Mouse (Mus musculus): ENCODE measurements at regions not wholly inside any gene's neighbourhood (a gene's known extent, or its start where the extent isn't known, plus 50 kb on each side); places are given as distances from the start of the nearest gene placed in this dataset.

DNA sequence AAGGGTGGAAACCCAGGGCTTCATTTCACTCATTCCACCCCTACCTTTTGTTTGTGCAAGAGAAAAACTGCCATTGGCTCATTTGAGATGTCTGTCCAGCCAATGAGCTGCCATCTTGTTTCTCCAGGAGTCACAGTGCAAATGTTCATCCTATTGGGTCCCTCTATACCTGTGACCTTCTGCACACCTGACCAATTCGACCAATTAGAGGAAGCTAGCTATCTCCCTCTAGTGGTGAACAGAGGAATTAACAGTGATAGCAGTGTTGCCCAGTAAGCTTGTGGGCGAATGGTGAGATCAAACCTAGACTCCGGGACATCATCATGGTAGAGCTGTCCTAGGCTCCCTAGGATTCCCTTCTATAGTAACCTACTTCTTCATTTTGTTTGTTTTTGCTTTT lies 211.1 kb upstream of the Vstm2b start:
- no peak overlapping the region for H3K4me3 ChIP-seq (ENCODE audit: low read depth, low read length)
- H3K27me3 ChIP-seq (ENCODE audit: control insufficient read depth, insufficient read depth, low read length) = no peaks in the 10 kb centered on the region
- no peaks in the 10 kb centered on the region for H3K9me3 ChIP-seq (replicated peaks; ENCODE audit: control insufficient read depth, low read length)
- H3K4me2 ChIP-seq = no peak overlapping the region
- H3K36me3 ChIP-seq (ENCODE audit: control insufficient read depth, insufficient read depth, low read length) = no peaks in the 10 kb centered on the region
- no peak overlapping the region for H3K9ac ChIP-seq (ENCODE audit: low read depth, low read length)
- no peak overlapping the region for H3K27ac ChIP-seq (ENCODE audit: low read depth, low read length)
- ATAC-seq (replicated peaks; ENCODE audit: insufficient number of reproducible peaks, low FRiP score, low TSS enrichment) = no peak
- H3K4me1 ChIP-seq (ENCODE audit: control insufficient read depth, insufficient read depth, low read length) = no peaks in the 10 kb centered on the region
- WGBS (ENCODE audit: insufficient replicate concordance) = 81% methylated on average over 3 of the region's 3 CpGs

DNA sequence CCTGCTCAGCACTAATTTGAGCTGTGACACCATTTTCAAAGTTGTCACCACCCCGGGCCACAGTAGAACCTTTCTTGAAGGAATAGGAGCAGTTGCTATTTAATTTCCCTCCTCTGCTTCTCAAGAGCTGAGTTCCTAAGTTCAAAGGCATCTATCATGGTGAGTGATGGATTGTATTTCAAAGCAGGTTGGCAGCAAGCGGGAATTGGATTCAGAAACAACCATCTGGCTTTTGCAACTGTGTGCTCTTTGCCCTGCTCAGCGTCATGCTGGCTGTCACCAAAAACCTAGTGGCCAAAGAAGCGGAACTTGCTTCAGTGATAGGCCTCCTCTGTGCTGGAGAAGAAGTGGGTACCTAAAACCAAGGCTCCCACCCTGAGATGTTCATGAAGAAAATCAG lies 209.6 kb upstream of the Vstm2b start:
- WGBS (ENCODE audit: insufficient replicate concordance) = 49% methylated on average over 4 of the region's 4 CpGs
- Histone ChIP-seq H3K4me2 (no peak overlapping the region), H3K4me1 (ENCODE audit: control insufficient read depth, insufficient read depth, low read length) (no peaks in the 10 kb centered on the region), H3K9me3 (replicated peaks; ENCODE audit: control insufficient read depth, low read length) (no peaks in the 10 kb centered on the region), H3K36me3 (ENCODE audit: control insufficient read depth, insufficient read depth, low read length) (no peaks in the 10 kb centered on the region), H3K9ac (ENCODE audit: low read depth, low read length) (no peak overlapping the region), H3K27ac (ENCODE audit: low read depth, low read length) (no peak overlapping the region), H3K27me3 (ENCODE audit: control insufficient read depth, insufficient read depth, low read length) (no peaks in the 10 kb centered on the region), H3K4me3 (ENCODE audit: low read depth, low read length) (no peak overlapping the region)
- no peak for ATAC-seq (replicated peaks; ENCODE audit: insufficient number of reproducible peaks, low FRiP score, low TSS enrichment)

DNA sequence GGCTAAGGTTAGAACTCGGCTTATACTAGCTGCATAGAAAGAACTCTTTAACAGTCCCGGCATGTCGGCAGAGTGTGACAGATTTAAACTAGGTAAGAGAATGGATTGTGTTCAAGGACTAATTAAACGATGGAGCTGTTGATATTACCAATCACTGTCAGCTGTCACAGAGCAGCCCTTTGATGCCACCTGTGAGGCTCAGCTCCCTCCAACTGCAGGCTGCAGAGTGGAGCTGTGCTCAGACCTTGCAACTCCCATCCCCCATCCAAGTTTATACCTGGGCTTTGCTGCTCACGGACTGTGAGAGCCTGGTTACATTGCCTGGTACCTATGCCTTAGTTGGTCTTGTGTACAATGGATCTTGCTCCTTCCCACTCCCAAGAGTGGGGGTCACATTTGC lies 204.4 kb upstream of the Vstm2b start:
- Histone ChIP-seq H3K4me1 (ENCODE audit: control insufficient read depth, insufficient read depth, low read length) (no peaks in the 10 kb centered on the region), H3K27me3 (ENCODE audit: control insufficient read depth, insufficient read depth, low read length) (no peaks in the 10 kb centered on the region), H3K4me3 (ENCODE audit: low read depth, low read length) (no peak overlapping the region), H3K36me3 (ENCODE audit: control insufficient read depth, insufficient read depth, low read length) (no peaks in the 10 kb centered on the region), H3K4me2 (no peak overlapping the region), H3K9ac (ENCODE audit: low read depth, low read length) (no peak overlapping the region), H3K27ac (ENCODE audit: low read depth, low read length) (no peak overlapping the region), H3K9me3 (replicated peaks; ENCODE audit: control insufficient read depth, low read length) (no peaks in the 10 kb centered on the region)
- no peak for ATAC-seq (replicated peaks; ENCODE audit: insufficient number of reproducible peaks, low FRiP score, low TSS enrichment)
- WGBS (ENCODE audit: insufficient replicate concordance) = 68% methylated on average over 5 of the region's 5 CpGs

DNA sequence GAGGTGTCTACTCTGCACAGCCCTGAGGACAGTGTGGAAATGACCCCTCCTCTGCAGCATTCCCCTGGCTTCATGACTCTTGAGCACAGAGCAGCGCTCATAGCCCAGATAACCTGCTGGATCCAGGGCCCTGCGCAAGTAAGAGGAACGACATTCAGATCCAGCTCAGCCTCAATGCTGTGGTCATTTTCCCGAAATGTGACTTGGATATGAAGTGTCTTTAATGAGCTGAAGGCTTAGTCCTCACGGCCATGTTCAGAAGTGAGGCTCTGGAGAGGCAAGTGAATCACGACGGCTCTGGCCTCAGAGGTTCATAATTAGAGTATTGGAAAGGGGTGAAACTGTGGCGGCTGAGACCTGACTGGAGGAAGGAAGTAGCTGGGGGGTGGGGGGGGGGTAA lies 200.6 kb upstream of the Vstm2b start:
- Histone ChIP-seq H3K4me2 (no peak overlapping the region), H3K27ac (ENCODE audit: low read depth, low read length) (no peak overlapping the region), H3K9ac (ENCODE audit: low read depth, low read length) (no peak overlapping the region), H3K36me3 (ENCODE audit: control insufficient read depth, insufficient read depth, low read length) (no peaks in the 10 kb centered on the region), H3K27me3 (ENCODE audit: control insufficient read depth, insufficient read depth, low read length) (no peaks in the 10 kb centered on the region), H3K9me3 (replicated peaks; ENCODE audit: control insufficient read depth, low read length) (no peaks in the 10 kb centered on the region), H3K4me1 (ENCODE audit: control insufficient read depth, insufficient read depth, low read length) (no peaks in the 10 kb centered on the region), H3K4me3 (ENCODE audit: low read depth, low read length) (no peak overlapping the region)
- 72% methylated on average over 8 of the region's 8 CpGs for WGBS (ENCODE audit: insufficient replicate concordance)
- no peak for ATAC-seq (replicated peaks; ENCODE audit: insufficient number of reproducible peaks, low FRiP score, low TSS enrichment)

DNA sequence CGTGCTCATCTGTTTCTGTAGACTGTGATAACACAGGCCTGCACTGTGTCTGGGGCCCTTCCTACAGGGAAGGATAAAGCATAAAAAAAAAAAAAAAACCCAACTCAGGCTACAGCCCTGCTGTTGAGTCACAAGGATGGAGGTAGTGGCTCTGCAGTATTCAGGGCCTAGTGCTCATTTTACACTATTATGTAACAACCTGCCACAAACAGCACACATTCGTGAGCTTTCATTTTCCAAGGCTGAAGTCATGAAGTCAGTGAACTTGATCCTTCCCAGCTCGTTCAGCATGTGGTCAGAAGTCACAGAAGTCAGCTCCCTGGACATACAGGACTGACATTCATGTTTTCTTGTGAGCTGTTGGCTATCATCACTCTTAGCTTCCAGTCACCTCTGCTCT lies 199.8 kb upstream of the Vstm2b start:
- Histone ChIP-seq H3K4me2 (no peak overlapping the region), H3K27ac (ENCODE audit: low read depth, low read length) (no peak overlapping the region), H3K9me3 (replicated peaks; ENCODE audit: control insufficient read depth, low read length) (no peaks in the 10 kb centered on the region), H3K27me3 (ENCODE audit: control insufficient read depth, insufficient read depth, low read length) (no peaks in the 10 kb centered on the region), H3K9ac (ENCODE audit: low read depth, low read length) (no peak overlapping the region), H3K36me3 (ENCODE audit: control insufficient read depth, insufficient read depth, low read length) (no peaks in the 10 kb centered on the region), H3K4me3 (ENCODE audit: low read depth, low read length) (no peak overlapping the region), H3K4me1 (ENCODE audit: control insufficient read depth, insufficient read depth, low read length) (no peaks in the 10 kb centered on the region)
- ATAC-seq (replicated peaks; ENCODE audit: insufficient number of reproducible peaks, low FRiP score, low TSS enrichment) = no peak; the same call in 1 of the 2 replicates
- WGBS (ENCODE audit: insufficient replicate concordance) = 36% methylated on average over 3 of the region's 3 CpGs

DNA sequence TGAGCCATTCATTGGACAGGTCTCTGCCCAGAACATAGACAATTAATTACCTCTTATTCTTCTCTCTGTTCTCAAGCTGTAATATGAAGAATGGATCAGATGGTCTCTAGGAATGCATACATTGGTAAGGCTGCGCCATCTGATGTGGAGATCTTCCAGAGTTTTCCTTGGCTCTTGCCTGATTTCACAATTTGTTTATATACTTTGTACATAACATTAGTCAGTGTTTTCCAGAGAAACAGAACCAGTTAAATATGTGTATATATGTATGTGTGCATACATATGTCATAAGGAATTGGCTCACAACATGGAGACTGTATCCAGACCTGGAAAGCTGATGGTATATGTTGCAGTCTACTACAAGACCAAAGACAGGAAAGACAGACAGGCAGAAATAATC lies 198.5 kb upstream of the Vstm2b start:
- H3K9me3 ChIP-seq (replicated peaks; ENCODE audit: control insufficient read depth, low read length) = no peaks in the 10 kb centered on the region
- no peak overlapping the region for H3K4me3 ChIP-seq (ENCODE audit: low read depth, low read length)
- H3K4me1 ChIP-seq (ENCODE audit: control insufficient read depth, insufficient read depth, low read length) = no peaks in the 10 kb centered on the region
- no peaks in the 10 kb centered on the region for H3K27me3 ChIP-seq (ENCODE audit: control insufficient read depth, insufficient read depth, low read length)
- WGBS (ENCODE audit: insufficient replicate concordance) = 88% methylated on average over 1 of the region's 1 CpGs
- ATAC-seq (replicated peaks; ENCODE audit: insufficient number of reproducible peaks, low FRiP score, low TSS enrichment) = no peak
- no peak overlapping the region for H3K9ac ChIP-seq (ENCODE audit: low read depth, low read length)
- H3K36me3 ChIP-seq (ENCODE audit: control insufficient read depth, insufficient read depth, low read length) = no peaks in the 10 kb centered on the region
- H3K27ac ChIP-seq (ENCODE audit: low read depth, low read length) = no peak overlapping the region
- no peak overlapping the region for H3K4me2 ChIP-seq

DNA sequence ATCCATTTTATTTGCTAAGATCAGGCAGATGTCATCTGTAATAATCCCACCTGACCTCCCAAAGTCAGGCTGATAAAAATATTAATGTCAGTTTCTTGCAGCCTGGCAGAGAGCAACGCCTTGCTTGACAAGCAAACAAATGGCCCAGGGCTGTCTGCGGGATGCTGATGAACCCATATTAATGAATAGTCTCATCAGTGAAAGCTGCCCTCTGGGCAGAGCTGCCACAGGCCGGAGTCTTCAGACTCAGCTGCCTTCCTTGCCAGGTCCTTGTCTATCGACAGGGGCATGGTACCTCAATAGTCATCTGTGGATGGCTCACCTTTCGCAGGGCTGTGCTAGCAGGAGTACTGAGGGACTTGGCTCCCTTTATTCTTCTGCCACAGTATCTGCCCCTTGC lies 197.5 kb upstream of the Vstm2b start:
- 0 out of 2 replicates have a peak, but pooled peaks cover 5% of the 10 kb centered on the region for H3K9me3 ChIP-seq (replicated peaks; ENCODE audit: control insufficient read depth, low read length)
- H3K4me2 ChIP-seq = no peak overlapping the region
- H3K27me3 ChIP-seq (ENCODE audit: control insufficient read depth, insufficient read depth, low read length) = no peaks in the 10 kb centered on the region
- ATAC-seq (replicated peaks; ENCODE audit: insufficient number of reproducible peaks, low FRiP score, low TSS enrichment) = no peak
- no peak overlapping the region for H3K4me3 ChIP-seq (ENCODE audit: low read depth, low read length)
- no peaks in the 10 kb centered on the region for H3K36me3 ChIP-seq (ENCODE audit: control insufficient read depth, insufficient read depth, low read length)
- no peak overlapping the region for H3K9ac ChIP-seq (ENCODE audit: low read depth, low read length)
- no peaks in the 10 kb centered on the region for H3K4me1 ChIP-seq (ENCODE audit: control insufficient read depth, insufficient read depth, low read length)
- WGBS (ENCODE audit: insufficient replicate concordance) = 75% methylated on average over 5 of the region's 5 CpGs
- H3K27ac ChIP-seq (ENCODE audit: low read depth, low read length) = no peak overlapping the region

DNA sequence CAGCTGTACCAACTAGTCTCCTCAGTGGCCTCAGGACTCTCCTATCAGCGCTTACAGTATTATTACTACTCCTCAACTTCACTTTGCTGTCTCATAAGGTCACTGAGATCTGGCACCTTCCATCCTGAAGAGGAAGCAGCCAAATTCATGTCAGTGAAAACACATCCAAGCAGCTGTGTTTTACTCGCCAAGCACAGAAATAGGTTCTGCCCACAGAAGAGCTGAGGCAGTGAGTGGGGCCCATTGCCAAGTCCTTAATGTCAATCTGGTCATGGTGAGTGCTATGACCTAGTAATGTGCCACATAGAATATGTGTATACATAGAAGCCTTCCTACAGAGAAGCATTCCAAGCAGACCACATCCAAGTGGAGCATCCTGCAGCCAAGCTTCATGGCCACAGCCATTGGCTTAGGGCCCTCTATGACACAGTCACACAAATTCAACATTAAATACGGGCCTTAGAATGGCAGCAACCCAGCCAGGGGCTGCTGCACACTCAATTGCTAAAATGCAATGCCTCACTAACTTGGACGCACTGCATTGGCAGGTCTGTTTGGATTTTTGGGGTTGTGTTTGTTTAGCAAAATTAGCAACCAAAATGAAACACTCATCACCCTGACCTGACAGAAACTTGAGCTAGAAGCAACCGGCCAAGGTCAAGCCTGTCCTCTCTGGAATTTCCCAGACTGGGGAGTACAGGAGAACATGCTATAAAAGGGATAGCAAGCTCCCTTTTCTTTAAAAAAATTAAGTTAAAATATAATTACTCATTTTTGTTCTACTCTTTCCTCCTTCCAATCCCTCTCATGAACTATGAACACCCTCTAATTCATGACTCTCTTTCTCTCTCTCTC lies 195.7 kb upstream of the Vstm2b start:
- no peak overlapping the region for H3K4me2 ChIP-seq
- 68% methylated on average over 5 of the region's 5 CpGs for WGBS (ENCODE audit: insufficient replicate concordance)
- no peak overlapping the region for H3K4me3 ChIP-seq (ENCODE audit: low read depth, low read length)
- no peak overlapping the region for H3K27ac ChIP-seq (ENCODE audit: low read depth, low read length)
- no peaks in the 10 kb centered on the region for H3K27me3 ChIP-seq (ENCODE audit: control insufficient read depth, insufficient read depth, low read length)
- no peak overlapping the region for H3K9ac ChIP-seq (ENCODE audit: low read depth, low read length)
- no peaks in the 10 kb centered on the region for H3K4me1 ChIP-seq (ENCODE audit: control insufficient read depth, insufficient read depth, low read length)
- H3K36me3 ChIP-seq (ENCODE audit: control insufficient read depth, insufficient read depth, low read length) = no peaks in the 10 kb centered on the region
- no peak for ATAC-seq (replicated peaks; ENCODE audit: insufficient number of reproducible peaks, low FRiP score, low TSS enrichment)
- H3K9me3 ChIP-seq (replicated peaks; ENCODE audit: control insufficient read depth, low read length) = 0 out of 2 replicates have a peak, but pooled peaks cover 5% of the 10 kb centered on the region

DNA sequence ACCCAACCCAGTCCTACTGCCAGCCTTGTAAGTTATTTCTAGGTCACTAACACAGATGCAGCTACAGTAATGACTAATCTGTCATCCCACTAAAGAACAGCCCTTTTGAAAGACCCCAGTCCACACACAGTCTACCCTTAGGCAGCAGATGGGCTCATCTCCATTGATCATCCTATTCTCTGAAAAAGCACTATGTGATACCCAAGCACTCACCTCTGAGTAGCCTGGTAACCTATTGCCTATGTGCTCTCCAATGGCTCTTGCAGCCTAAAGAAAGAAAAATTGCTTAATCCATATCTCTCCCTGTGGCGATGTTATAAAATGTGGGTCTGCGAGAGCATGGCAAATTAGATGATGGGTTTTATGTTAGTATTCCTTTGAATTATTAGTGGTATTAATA lies 189.9 kb upstream of the Vstm2b start:
- H3K27ac ChIP-seq (ENCODE audit: low read depth, low read length) = no peak overlapping the region
- H3K27me3 ChIP-seq (ENCODE audit: control insufficient read depth, insufficient read depth, low read length) = no peaks in the 10 kb centered on the region
- no peak overlapping the region for H3K9ac ChIP-seq (ENCODE audit: low read depth, low read length)
- H3K4me1 ChIP-seq (ENCODE audit: control insufficient read depth, insufficient read depth, low read length) = no peaks in the 10 kb centered on the region
- H3K4me2 ChIP-seq = no peak overlapping the region
- 0 out of 2 replicates have a peak, but pooled peaks cover 5% of the 10 kb centered on the region for H3K9me3 ChIP-seq (replicated peaks; ENCODE audit: control insufficient read depth, low read length)
- ATAC-seq (replicated peaks; ENCODE audit: insufficient number of reproducible peaks, low FRiP score, low TSS enrichment) = no peak
- WGBS (ENCODE audit: insufficient replicate concordance) = 81% methylated on average over 2 of the region's 2 CpGs
- H3K36me3 ChIP-seq (ENCODE audit: control insufficient read depth, insufficient read depth, low read length) = no peaks in the 10 kb centered on the region
- H3K4me3 ChIP-seq (ENCODE audit: low read depth, low read length) = no peak overlapping the region

Measured in heart, embryonic 11.5 days (tissue).